ENCODE assay signal across 8 mouse cellular contexts in the genomic region with DNA sequence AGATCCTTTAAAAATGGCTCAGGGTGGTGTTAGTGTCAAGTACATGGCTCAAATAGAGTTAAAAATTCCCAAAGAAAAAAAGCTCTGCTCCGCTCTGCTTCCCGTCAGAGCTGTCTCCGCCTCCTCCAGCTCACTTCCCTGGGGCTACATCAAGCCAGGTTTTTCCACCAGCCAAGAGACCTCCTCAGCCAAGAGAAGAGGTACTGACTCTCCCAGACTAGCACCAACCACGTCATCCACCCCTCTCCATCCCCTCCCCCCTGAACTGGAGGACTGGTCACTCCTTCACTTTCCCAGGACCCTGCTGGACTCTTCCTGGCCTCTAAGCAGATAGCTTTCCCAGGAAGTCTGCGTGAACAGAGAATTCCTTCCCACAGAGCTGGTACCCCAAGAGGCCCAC. TPM values are rescaled to one million over a fixed set of nuclear protein-coding genes. Genes with fewer than 3 reads are reported as not detected.
DNase-seq lines count a peak whose midpoint lies in the region; ATAC-seq and TF ChIP-seq lines count a peak whose summit lies in the region.

No protein-coding gene starts in this region.

- no peaks in the 10 kb centered on the region for H3K9me3 ChIP-seq in hindbrain, embryonic 14.5 days (ENCODE audit: control insufficient read depth, low read length)
- H3K9me3 ChIP-seq in limb, embryonic 13.5 days: no peaks in the 10 kb centered on the region
- H3K9me3 ChIP-seq in midbrain, embryonic 15.5 days: no peaks in the 10 kb centered on the region

- peak overlapping the region; percentile 92 for H3K27ac ChIP-seq in layer of hippocampus, adult 2 months
- peak overlapping the region; percentile 92 for H3K27ac ChIP-seq in hindbrain, embryonic 14.5 days
- H3K27ac ChIP-seq in limb, embryonic 13.5 days: peak overlapping the region; percentile 94
- peak overlapping the region; percentile 94 for H3K27ac ChIP-seq in midbrain, embryonic 15.5 days

- ATAC-seq in hindbrain, embryonic 14.5 days (ENCODE audit: low FRiP score): peak; percentile 27; the same call in 1 of the 2 replicates
- ATAC-seq in limb, embryonic 13.5 days (ENCODE audit: low FRiP score, low read depth): peak; percentile 83
- peak; percentile 55 for ATAC-seq in midbrain, embryonic 15.5 days (replicated peaks)

- H3K36me3 ChIP-seq in hindbrain, embryonic 14.5 days (replicated peaks; ENCODE audit: control insufficient read depth, insufficient read depth): peaks cover 54% of the 10 kb centered on the region
- peaks cover 60% of the 10 kb centered on the region for H3K36me3 ChIP-seq in limb, embryonic 13.5 days
- peaks cover 20% of the 10 kb centered on the region for H3K36me3 ChIP-seq in midbrain, embryonic 15.5 days (replicated peaks)

- 5% methylated on average over 5 of the region's 5 CpGs for WGBS in hindbrain, embryonic 14.5 days
- 2% methylated on average over 5 of the region's 5 CpGs for WGBS in limb, embryonic 13.5 days
- WGBS in midbrain, embryonic 15.5 days: 1% methylated on average over 5 of the region's 5 CpGs

- H3K4me3 ChIP-seq in layer of hippocampus, adult 2 months: peak overlapping the region; percentile 74
- H3K4me3 ChIP-seq in hindbrain, embryonic 14.5 days (replicated peaks; ENCODE audit: low read length): peak overlapping the region; percentile 91
- H3K4me3 ChIP-seq in limb, embryonic 13.5 days: peak overlapping the region; percentile 90
- H3K4me3 ChIP-seq in midbrain, embryonic 15.5 days: peak overlapping the region; percentile 98

- H3K4me2 ChIP-seq in hindbrain, embryonic 14.5 days (replicated peaks): peak overlapping the region; percentile 70
- peak overlapping the region; percentile 86 for H3K4me2 ChIP-seq in limb, embryonic 13.5 days (replicated peaks)
- peak overlapping the region; percentile 90 for H3K4me2 ChIP-seq in midbrain, embryonic 15.5 days

- no peak for TF ChIP-seq CTCF in layer of hippocampus, adult 2 months (conservative IDR thresholded peaks at IDR 0.05)

- peak in 1 of 2 experiments; percentile 77 for DNase-seq in layer of hippocampus, adult 2 months (ENCODE audit: low spot score in 2 of 2)
- DNase-seq in layer of hippocampus, adult 8-10 months (ENCODE audit: low spot score in 2 of 2): no peak
- peak; percentile 79 for DNase-seq in cerebellum, postnatal 10 days
- DNase-seq in gastrocnemius, adult 18-20 months (ENCODE audit: low spot score): peak; percentile 74
- DNase-seq in hindbrain, embryonic 14.5 days (ENCODE audit: low spot score): peak; percentile 57
- no peak for DNase-seq in spleen, adult 12 weeks (ENCODE audit: low spot score)

- peaks cover 18% of the 10 kb centered on the region for H3K4me1 ChIP-seq in hindbrain, embryonic 14.5 days (replicated peaks; ENCODE audit: control insufficient read depth, insufficient read depth, low read length)
- peaks cover 36% of the 10 kb centered on the region for H3K4me1 ChIP-seq in limb, embryonic 13.5 days
- H3K4me1 ChIP-seq in midbrain, embryonic 15.5 days: peaks cover 22% of the 10 kb centered on the region

- H3K27me3 ChIP-seq in hindbrain, embryonic 14.5 days (ENCODE audit: control insufficient read depth, insufficient read depth, low read length): no peaks in the 10 kb centered on the region
- H3K27me3 ChIP-seq in limb, embryonic 13.5 days: no peaks in the 10 kb centered on the region
- H3K27me3 ChIP-seq in midbrain, embryonic 15.5 days (replicated peaks): no peaks in the 10 kb centered on the region

- peak overlapping the region; percentile 94 for H3K9ac ChIP-seq in hindbrain, embryonic 14.5 days
- peak overlapping the region; percentile 94 for H3K9ac ChIP-seq in limb, embryonic 13.5 days
- peak overlapping the region; percentile 99; the same call in 1 of the 2 replicates for H3K9ac ChIP-seq in midbrain, embryonic 15.5 days

RNA-seq across cellular contexts. Expression of a gene that starts 0.9 kb away (rescaled TPM):
- 100 to 1,000 TPM; 227 to 255 TPM for total RNA-seq in layer of hippocampus, adult 2 months (2021)
- 100 to 1,000 TPM; 214 to 267 (median 229) TPM for total RNA-seq in layer of hippocampus, adult 8-10 months (2022)
- 10 to 100 TPM; 20.0 to 27.3 TPM for total RNA-seq in gastrocnemius, adult 18-20 months (2021)
- 223 and 231 TPM in 2 replicates for polyA plus RNA-seq in hindbrain, embryonic 14.5 days (2014; fragmentation: Nextera tagmentation; extraction: Ambion mirVana)
- 169 and 173 TPM in 2 replicates for polyA plus RNA-seq in limb, embryonic 13.5 days (2015; fragmentation: Nextera tagmentation; extraction: Ambion mirVana)
- polyA plus RNA-seq in midbrain, embryonic 15.5 days (2015; fragmentation: Nextera tagmentation; extraction: Ambion mirVana): 288 and 297 TPM in 2 replicates

RNA-seq across cellular contexts. Expression of a gene that starts 6.5 kb away (rescaled TPM):
- 100 to 1,000 TPM; 395 to 408 TPM for total RNA-seq in layer of hippocampus, adult 2 months (2021)
- 100 to 1,000 TPM; 310 to 386 (median 350) TPM for total RNA-seq in layer of hippocampus, adult 8-10 months (2022)
- 1 to 10 TPM; 7.4 to 9.5 TPM for total RNA-seq in gastrocnemius, adult 18-20 months (2021)
- polyA plus RNA-seq in hindbrain, embryonic 14.5 days (2014; fragmentation: Nextera tagmentation; extraction: Ambion mirVana): 23.5 and 25.5 TPM in 2 replicates
- 108 and 111 TPM in 2 replicates for polyA plus RNA-seq in limb, embryonic 13.5 days (2015; fragmentation: Nextera tagmentation; extraction: Ambion mirVana)
- polyA plus RNA-seq in midbrain, embryonic 15.5 days (2015; fragmentation: Nextera tagmentation; extraction: Ambion mirVana): 20.6 and 21.9 TPM in 2 replicates

RNA-seq across cellular contexts. Expression of a gene that starts 15.0 kb away (rescaled TPM):
- 10 to 100 TPM; 98.0 to 98.6 TPM for total RNA-seq in layer of hippocampus, adult 2 months (2021)
- 100 to 1,000 TPM in 1 of 4 experiments, 10 to 100 TPM in 3; 95.0 to 107 (median 98.9) TPM for total RNA-seq in layer of hippocampus, adult 8-10 months (2022)
- 1 to 10 TPM; 7.4 to 8.2 TPM for total RNA-seq in gastrocnemius, adult 18-20 months (2021)
- polyA plus RNA-seq in hindbrain, embryonic 14.5 days (2014; fragmentation: Nextera tagmentation; extraction: Ambion mirVana): 16.8 and 17.1 TPM in 2 replicates
- polyA plus RNA-seq in limb, embryonic 13.5 days (2015; fragmentation: Nextera tagmentation; extraction: Ambion mirVana): 27.6 and 29.1 TPM in 2 replicates
- 17.9 and 18.7 TPM in 2 replicates for polyA plus RNA-seq in midbrain, embryonic 15.5 days (2015; fragmentation: Nextera tagmentation; extraction: Ambion mirVana)

RNA-seq across cellular contexts. Expression of a gene that starts 15.9 kb away (rescaled TPM):
- 10 to 100 TPM; 21.9 to 25.4 TPM for total RNA-seq in layer of hippocampus, adult 2 months (2021)
- 10 to 100 TPM; 12.2 to 17.5 (median 14.4) TPM for total RNA-seq in layer of hippocampus, adult 8-10 months (2022)
- 1 to 10 TPM; 1.6 to 2.9 TPM for total RNA-seq in gastrocnemius, adult 18-20 months (2021)
- 0.94 and 0.99 TPM in 2 replicates for polyA plus RNA-seq in hindbrain, embryonic 14.5 days (2014; fragmentation: Nextera tagmentation; extraction: Ambion mirVana)
- polyA plus RNA-seq in limb, embryonic 13.5 days (2015; fragmentation: Nextera tagmentation; extraction: Ambion mirVana): 1.4 and 1.6 TPM in 2 replicates
- polyA plus RNA-seq in midbrain, embryonic 15.5 days (2015; fragmentation: Nextera tagmentation; extraction: Ambion mirVana): 0.94 and 0.98 TPM in 2 replicates

RNA-seq across cellular contexts. Expression of a gene that starts 31.4 kb away (rescaled TPM):
- 100 to 1,000 TPM; 116 to 123 TPM for total RNA-seq in layer of hippocampus, adult 2 months (2021)
- total RNA-seq in layer of hippocampus, adult 8-10 months (2022): 100 to 1,000 TPM; 113 to 123 (median 113) TPM
- under 1 TPM; 0.39 to 0.93 TPM for total RNA-seq in gastrocnemius, adult 18-20 months (2021)
- polyA plus RNA-seq in hindbrain, embryonic 14.5 days (2014; fragmentation: Nextera tagmentation; extraction: Ambion mirVana): 73.7 and 79.1 TPM in 2 replicates
- polyA plus RNA-seq in limb, embryonic 13.5 days (2015; fragmentation: Nextera tagmentation; extraction: Ambion mirVana): 6.2 and 6.9 TPM in 2 replicates
- 62.2 and 62.3 TPM in 2 replicates for polyA plus RNA-seq in midbrain, embryonic 15.5 days (2015; fragmentation: Nextera tagmentation; extraction: Ambion mirVana)

Comparison
In these comparisons a context has a peak if more than half of its experiments do, and no peak if none do; other contexts are left out.
1. DNase-seq: peak in cerebellum, postnatal 10 days (2 of 2), gastrocnemius, adult 18-20 months (single experiment) and hindbrain, embryonic 14.5 days (single experiment); none in layer of hippocampus, adult 8-10 months (0 of 2) and spleen, adult 12 weeks (single experiment).
2. ATAC-seq: peak in every context shown above with its lines; median percentile 83 in limb, embryonic 13.5 days; 55 in midbrain, embryonic 15.5 days; 27 in hindbrain, embryonic 14.5 days.
3. RNA of a gene that starts 0.9 kb away (total RNA-seq): 227 to 255 TPM in layer of hippocampus, adult 2 months and 214 to 267 TPM in layer of hippocampus, adult 8-10 months; 20.0 to 27.3 TPM in gastrocnemius, adult 18-20 months; every median in the first group is over 4 times any median in the second.
4. RNA of a gene that starts 6.5 kb away (total RNA-seq): 395 to 408 TPM in layer of hippocampus, adult 2 months and 310 to 386 TPM in layer of hippocampus, adult 8-10 months; 7.4 to 9.5 TPM in gastrocnemius, adult 18-20 months; every median in the first group is over 10 times any median in the second.
5. RNA of a gene that starts 15.0 kb away (total RNA-seq): 95.0 to 107 TPM in layer of hippocampus, adult 8-10 months and 98.0 to 98.6 TPM in layer of hippocampus, adult 2 months; 7.4 to 8.2 TPM in gastrocnemius, adult 18-20 months; every median in the first group is over 10 times any median in the second.
6. Peak in every context shown above with its lines, with median percentiles within 50 percentile points of each other: H3K27ac ChIP-seq, H3K4me3 ChIP-seq, H3K4me2 ChIP-seq and H3K9ac ChIP-seq.